Mouse (Mus musculus): ENCODE data around the gene Col3a1.

- TF ChIP-seq POLR2A (IDR thresholded peaks at IDR 0.05; ENCODE audit: extremely low read depth, insufficient read depth, low read length), result no peak
- no peak for TF ChIP-seq CTCF (IDR thresholded peaks at IDR 0.05; ENCODE audit: low read depth, low read length)
Measured at GRCm38 (mm10) chr1:45318241-45318640, 6.9 kb downstream of the Col3a1 start.

All from liver, adult 2 months (tissue).